ENCODE assay signal across 8 mouse cellular contexts in genomic region chr5:124629641-124630040, GRCm38 (mm10). TPM values are rescaled to one million over a fixed set of nuclear protein-coding genes. Genes with fewer than 3 reads are reported as not detected.
DNase-seq lines count a peak whose midpoint lies in the region; ATAC-seq lines count a peak whose summit lies in the region.

No protein-coding gene starts in this region.

- H3K27ac ChIP-seq in forebrain, embryonic 15.5 days (replicated peaks): no peak overlapping the region
- no peak overlapping the region for H3K27ac ChIP-seq in midbrain, embryonic 16.5 days (ENCODE audit: low read length)

- no peaks in the 10 kb centered on the region for H3K27me3 ChIP-seq in forebrain, embryonic 15.5 days
- no peaks in the 10 kb centered on the region for H3K27me3 ChIP-seq in midbrain, embryonic 16.5 days (ENCODE audit: control insufficient read depth, insufficient read depth, low read depth, low read length)

- DNase-seq in adrenal gland, postnatal 36 days: peak; percentile 14 to 27
- DNase-seq in adrenal gland, adult 18-20 months (ENCODE audit: low spot score in 2 of 2): no peak
- DNase-seq in A20 (ENCODE audit: low read depth, low spot score): peak; percentile 37
- DNase-seq in kidney, postnatal 25 days: peak; percentile 23 to 54
- no peak for DNase-seq in layer of hippocampus, adult 8-10 months (ENCODE audit: low spot score in 2 of 2)
- no peak for DNase-seq in left cerebral cortex, adult 9 months (ENCODE audit: low spot score in 2 of 2)

- peak overlapping the region; percentile 70 for H3K4me3 ChIP-seq in forebrain, embryonic 15.5 days
- peak overlapping the region; percentile 97 for H3K4me3 ChIP-seq in midbrain, embryonic 16.5 days (ENCODE audit: low read depth, low read length)

- peak overlapping the region; percentile 87 for H3K9ac ChIP-seq in forebrain, embryonic 15.5 days (replicated peaks)
- H3K9ac ChIP-seq in midbrain, embryonic 16.5 days (ENCODE audit: low read depth, low read length): peak overlapping the region; percentile 93

- WGBS in forebrain, embryonic 15.5 days: 24% methylated on average over 11 of the region's 11 CpGs
- 33% methylated on average over 11 of the region's 11 CpGs for WGBS in midbrain, embryonic 16.5 days

- peaks cover 21% of the 10 kb centered on the region for H3K4me1 ChIP-seq in forebrain, embryonic 15.5 days
- H3K4me1 ChIP-seq in midbrain, embryonic 16.5 days (ENCODE audit: control insufficient read depth, insufficient read depth, low read length): peaks cover 19% of the 10 kb centered on the region

- no peak for ATAC-seq in forebrain, embryonic 15.5 days (replicated peaks)
- ATAC-seq in midbrain, embryonic 16.5 days: no peak

- no peaks in the 10 kb centered on the region for H3K9me3 ChIP-seq in forebrain, embryonic 15.5 days
- no peaks in the 10 kb centered on the region for H3K9me3 ChIP-seq in midbrain, embryonic 16.5 days (replicated peaks; ENCODE audit: control insufficient read depth, low read length, poor library complexity, severe bottlenecking)

- H3K36me3 ChIP-seq in forebrain, embryonic 15.5 days: peaks cover 13% of the 10 kb centered on the region
- H3K36me3 ChIP-seq in midbrain, embryonic 16.5 days (ENCODE audit: control insufficient read depth, insufficient read depth, low read length): peaks cover 9% of the 10 kb centered on the region

- H3K4me2 ChIP-seq in forebrain, embryonic 15.5 days (replicated peaks): peak overlapping the region; percentile 86
- H3K4me2 ChIP-seq in midbrain, embryonic 16.5 days (ENCODE audit: low read length): peak overlapping the region; percentile 86

RNA-seq across cellular contexts. Expression of gene Atp6v0a2, which starts 1.3 kb away (rescaled TPM):
- 10 to 100 TPM; 74.5 to 83.7 TPM for total RNA-seq in adrenal gland, postnatal 36 days (2021)
- total RNA-seq in adrenal gland, adult 18-20 months (2021): 10 to 100 TPM; 77.5 to 90.9 TPM
- 47.6 and 48.5 TPM in 2 replicates for polyA plus RNA-seq in forebrain, embryonic 15.5 days (2015; fragmentation: Nextera tagmentation; extraction: Ambion mirVana)
- polyA plus RNA-seq in midbrain, embryonic 16.5 days (2015; fragmentation: Nextera tagmentation; extraction: Ambion mirVana): 32.0 and 33.1 TPM in 2 replicates
- 10 to 100 TPM; 58.9 to 66.3 (median 61.6) TPM for total RNA-seq in layer of hippocampus, adult 8-10 months (2022)

RNA-seq across cellular contexts. Expression of gene Gtf2h3, which starts 50.7 kb away (rescaled TPM):
- 10 to 100 TPM; 40.4 to 44.2 TPM for total RNA-seq in adrenal gland, postnatal 36 days (2021)
- 10 to 100 TPM; 32.2 to 36.2 TPM for total RNA-seq in adrenal gland, adult 18-20 months (2021)
- polyA plus RNA-seq in forebrain, embryonic 15.5 days (2015; fragmentation: Nextera tagmentation; extraction: Ambion mirVana): 52.6 and 57.3 TPM in 2 replicates
- 46.6 and 48.6 TPM in 2 replicates for polyA plus RNA-seq in midbrain, embryonic 16.5 days (2015; fragmentation: Nextera tagmentation; extraction: Ambion mirVana)
- total RNA-seq in layer of hippocampus, adult 8-10 months (2022): 10 to 100 TPM; 28.9 to 36.7 (median 31.6) TPM

RNA-seq across cellular contexts. Expression of gene Eif2b1, which starts 50.7 kb away (rescaled TPM):
- 10 to 100 TPM; 43.6 to 55.3 TPM for total RNA-seq in adrenal gland, postnatal 36 days (2021)
- total RNA-seq in adrenal gland, adult 18-20 months (2021): 10 to 100 TPM; 40.0 to 45.5 TPM
- 70.3 and 70.5 TPM in 2 replicates for polyA plus RNA-seq in forebrain, embryonic 15.5 days (2015; fragmentation: Nextera tagmentation; extraction: Ambion mirVana)
- 62.1 and 63.6 TPM in 2 replicates for polyA plus RNA-seq in midbrain, embryonic 16.5 days (2015; fragmentation: Nextera tagmentation; extraction: Ambion mirVana)
- total RNA-seq in layer of hippocampus, adult 8-10 months (2022): 10 to 100 TPM; 34.2 to 36.9 (median 35.2) TPM

Comparison
In these comparisons a context has a peak if more than half of its experiments do, and no peak if none do; other contexts are left out.
1. DNase-seq: peak in adrenal gland, postnatal 36 days (2 of 2), A20 (single experiment) and kidney, postnatal 25 days (2 of 2); none in adrenal gland, adult 18-20 months (0 of 2), layer of hippocampus, adult 8-10 months (0 of 2) and left cerebral cortex, adult 9 months (0 of 2).